Mouse (Mus musculus) heart, embryonic 15.5 days (tissue): Measurements from ENCODE around the gene Polr3c. TPM values are rescaled to one million over a fixed set of nuclear protein-coding genes. Genes with fewer than 3 reads are reported as not detected.

Experiments
- ATAC-seq: fragments of 200-750 bp; cut with Nextera tagmentation; replicated peaks from 2 replicates; pipeline ENCODE4 v1.8.0; 2017; ENCODE audit warnings: low read depth, moderate TSS enrichment; ENCODE audit not compliant: insufficient number of reproducible peaks, insufficient read depth, low FRiP score
- H3K27ac ChIP-seq: fragments of 300-500 bp; sonication (generic); 2 replicates; pipeline ENCODE4 v1.5.1; 2015; ENCODE audit warnings: mild to moderate bottlenecking, inconsistent platforms
- H3K27me3 ChIP-seq: fragments of 300-500 bp; sonication (generic); 2 replicates; pipeline ENCODE4 v1.6.1; 2015; ENCODE audit warnings: inconsistent platforms
- H3K36me3 ChIP-seq: fragments of 300-500 bp; sonication (generic); 2 replicates; pipeline ENCODE4 v1.6.1; 2015; ENCODE audit warnings: mild to moderate bottlenecking, inconsistent platforms
- H3K4me1 ChIP-seq: fragments of 300-500 bp; sonication (generic); replicated peaks from 2 replicates; pipeline ENCODE4 v1.6.1; 2015; ENCODE audit warnings: inconsistent platforms
- H3K4me2 ChIP-seq: fragments of 300-500 bp; sonication (generic); 2 replicates; pipeline ENCODE4 v1.6.1; 2015; ENCODE audit warnings: inconsistent platforms, mild to moderate bottlenecking, moderate library complexity
- H3K4me3 ChIP-seq: fragments of 300-500 bp; sonication (generic); 2 replicates; pipeline ENCODE4 v1.5.1; 2015; ENCODE audit warnings: mild to moderate bottlenecking, inconsistent platforms
- H3K9ac ChIP-seq: fragments of 300-500 bp; sonication (generic); 2 replicates; pipeline ENCODE4 v1.6.1; 2015; ENCODE audit warnings: mild to moderate bottlenecking, inconsistent platforms
- H3K9me3 ChIP-seq: fragments of 300-500 bp; sonication (generic); replicated peaks from 2 replicates; pipeline ENCODE4 v1.6.1; 2016; ENCODE audit warnings: inconsistent platforms
- WGBS: fragments of 180-500 bp; shearing (Covaris S2); methylation state at CpG from one replicate; pipeline ENCODE4 v1.1.7; 2015; ENCODE audit warnings: mixed read lengths; 5-methylcytosine and 5-hydroxymethylcytosine counted together
- polyA plus RNA-seq: library from polyadenylated mRNA; unstranded; fragments of >200 nt; fragmentation: Nextera tagmentation; extraction: Ambion mirVana; gene quantifications from 2 replicates; pipeline ENCODE4 v1.2.1, GENCODE M21; 2015

The Polr3c gene
- polyA plus RNA-seq, 1 experiment from 2014 or later, result 23.6 TPM

- Histone ChIP-seq H3K4me2 (peak within 1 kb of the TSS; percentile 98), H3K27ac (no peak within 1 kb of the TSS), H3K4me1 (peaks cover 7% of the 10 kb centered on the region), H3K36me3 (peaks cover 53% of the 10 kb centered on the region), H3K9me3 (no peaks in the 10 kb centered on the region), H3K4me3 (peak within 1 kb of the TSS; percentile 60), H3K27me3 (no peaks in the 10 kb centered on the region), H3K9ac (peak within 1 kb of the TSS; percentile 83)
- ATAC-seq, result peak; percentile 84
- WGBS, result 5% methylated on average over 42 of the region's 42 CpGs
These were observed 19.3 kb downstream of the Polr3c start, which contains the start of gene Nudt17 for GRCm38 (mm10) chr3:96707903-96708683. Gene Nudt17 (minus strand): TSS chr3:96708562.

DNA sequence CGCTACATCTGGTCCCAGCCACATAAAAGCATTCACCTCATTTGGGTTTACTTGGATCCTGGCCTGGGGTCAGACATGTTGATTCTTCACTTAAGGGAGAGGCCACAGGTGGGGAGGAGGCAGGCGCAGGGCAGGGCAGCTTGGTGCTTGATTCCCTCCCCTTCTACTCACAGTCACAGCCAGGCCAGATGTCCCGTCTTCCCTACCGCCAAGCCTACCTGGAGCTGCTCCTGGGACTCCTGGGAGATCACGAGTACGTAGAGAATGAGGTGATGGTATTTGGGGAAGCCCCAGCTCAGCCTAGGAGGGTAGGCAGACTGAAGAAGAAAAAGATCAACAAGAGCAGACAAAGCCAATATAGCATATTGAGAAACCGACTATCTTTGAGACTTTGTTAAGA lies 20.4 kb downstream of the Polr3c start:
- Histone ChIP-seq H3K9me3 (no peaks in the 10 kb centered on the region), H3K4me2 (no peak overlapping the region), H3K27me3 (no peaks in the 10 kb centered on the region), H3K36me3 (peaks cover 49% of the 10 kb centered on the region), H3K27ac (no peak overlapping the region), H3K4me3 (no peak overlapping the region), H3K9ac (no peak overlapping the region), H3K4me1 (peaks cover 7% of the 10 kb centered on the region)
- no peak for ATAC-seq
- WGBS, result 58% methylated on average over 7 of the region's 7 CpGs

DNA sequence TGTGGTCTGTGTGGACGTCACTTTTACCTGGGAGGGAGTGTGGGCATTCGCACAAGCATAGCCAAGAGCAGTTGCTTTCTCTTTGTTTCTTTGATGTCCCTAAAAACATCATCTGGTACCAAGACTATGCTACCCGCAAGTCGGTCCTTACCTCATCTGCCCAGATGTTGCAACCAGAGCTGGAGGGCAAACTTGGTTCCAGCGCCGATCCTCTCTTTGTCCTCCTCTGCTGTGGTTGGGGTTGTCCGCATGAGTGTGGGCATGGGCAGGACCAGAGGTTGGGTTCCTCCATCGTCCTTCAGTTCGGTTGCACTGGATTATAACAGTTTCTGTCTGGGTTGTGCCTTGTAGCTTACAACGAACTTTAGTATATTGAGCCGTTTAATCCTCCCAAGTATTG lies 21.2 kb downstream of the Polr3c start:
- ATAC-seq, result no peak
- 85% methylated on average over 11 of the region's 11 CpGs for WGBS
- Histone ChIP-seq H3K9ac (no peak overlapping the region), H3K36me3 (peaks cover 49% of the 10 kb centered on the region), H3K4me1 (peaks cover 7% of the 10 kb centered on the region), H3K9me3 (no peaks in the 10 kb centered on the region), H3K27ac (no peak overlapping the region), H3K4me3 (no peak overlapping the region), H3K4me2 (no peak overlapping the region), H3K27me3 (no peaks in the 10 kb centered on the region)

DNA sequence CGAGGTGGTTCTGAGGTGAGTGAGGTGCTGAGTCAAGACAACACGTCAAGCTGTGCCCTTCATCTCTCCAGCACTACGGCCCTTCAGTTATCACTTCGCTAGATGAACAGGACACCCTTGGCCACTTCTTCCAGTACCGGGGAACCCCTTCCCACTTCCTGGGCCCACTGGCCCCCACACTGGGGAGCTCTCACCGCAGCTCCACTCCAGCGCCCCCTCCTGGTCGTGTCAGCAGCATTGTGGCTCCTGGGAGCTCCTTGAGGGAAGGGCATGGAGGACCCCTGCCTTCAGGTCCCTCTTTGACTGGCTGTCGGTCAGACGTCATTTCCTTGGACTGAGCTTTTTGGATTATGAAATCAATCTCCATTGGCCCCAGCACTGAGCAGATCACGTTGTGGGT lies 22.6 kb downstream of the Polr3c start:
- ATAC-seq, result no peak
- Histone ChIP-seq H3K27ac (no peak overlapping the region), H3K4me1 (peaks cover 7% of the 10 kb centered on the region), H3K4me2 (no peak overlapping the region), H3K27me3 (no peaks in the 10 kb centered on the region), H3K9ac (no peak overlapping the region), H3K4me3 (no peak overlapping the region), H3K9me3 (no peaks in the 10 kb centered on the region), H3K36me3 (peaks cover 51% of the 10 kb centered on the region)
- WGBS, result 63% methylated on average over 11 of the region's 11 CpGs

- H3K4me2 ChIP-seq, result no peak overlapping the region
- no peak overlapping the region for H3K9ac ChIP-seq
- no peak overlapping the region for H3K27ac ChIP-seq
- H3K4me1 ChIP-seq, result peaks cover 11% of the 10 kb centered on the region
- no peaks in the 10 kb centered on the region for H3K27me3 ChIP-seq
- no peaks in the 10 kb centered on the region for H3K9me3 ChIP-seq
- no peak for ATAC-seq
- H3K36me3 ChIP-seq, result peaks cover 55% of the 10 kb centered on the region
- no peak overlapping the region for H3K4me3 ChIP-seq
- 83% methylated on average over 4 of the region's 4 CpGs for WGBS
These were observed 26.4 kb downstream of the Polr3c start for GRCm38 (mm10) chr3:96701003-96701402.

DNA sequence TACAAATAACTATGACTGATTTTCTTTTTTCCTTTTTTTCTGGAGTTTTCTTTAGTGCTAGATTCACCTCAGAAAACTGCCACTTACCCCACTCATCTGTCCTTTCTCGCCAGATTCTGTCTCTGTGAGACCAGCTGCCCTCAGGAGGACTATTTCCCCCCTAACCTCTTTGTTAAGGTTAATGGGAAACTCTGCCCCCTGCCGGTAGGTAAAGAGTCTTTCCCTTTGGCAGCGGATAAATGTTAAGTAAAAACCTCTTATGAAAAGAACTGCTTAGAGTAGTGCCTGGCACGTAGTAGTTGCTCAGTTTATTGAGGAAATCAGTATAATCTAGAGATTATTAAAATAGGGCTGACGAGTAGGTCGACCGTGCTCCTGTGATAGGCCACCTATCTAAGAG lies 27.1 kb downstream of the Polr3c start:
- Histone ChIP-seq H3K36me3 (peaks cover 53% of the 10 kb centered on the region), H3K4me3 (no peak overlapping the region), H3K9ac (no peak overlapping the region), H3K4me2 (no peak overlapping the region), H3K27ac (no peak overlapping the region), H3K27me3 (no peaks in the 10 kb centered on the region), H3K9me3 (no peaks in the 10 kb centered on the region), H3K4me1 (peaks cover 17% of the 10 kb centered on the region)
- 56% methylated on average over 7 of the region's 7 CpGs for WGBS
- no peak for ATAC-seq

- WGBS, result 50% methylated on average over 19 of the region's 19 CpGs
- H3K4me1 ChIP-seq, result peaks cover 25% of the 10 kb centered on the region
- no peaks in the 10 kb centered on the region for H3K27me3 ChIP-seq
- no peak overlapping the region for H3K4me2 ChIP-seq
- ATAC-seq, result no peak
- peaks cover 41% of the 10 kb centered on the region for H3K36me3 ChIP-seq
- H3K4me3 ChIP-seq, result no peak overlapping the region
- H3K9ac ChIP-seq, result no peak overlapping the region
- no peak overlapping the region for H3K27ac ChIP-seq
- H3K9me3 ChIP-seq, result no peaks in the 10 kb centered on the region
These were observed 28.3 kb downstream of the Polr3c start for GRCm38 (mm10) chr3:96698993-96699690.

GRCm38 (mm10) chr3:96696766-96697732 lies 30.4 kb downstream of the Polr3c start:
- Histone ChIP-seq H3K4me1 (peaks cover 28% of the 10 kb centered on the region), H3K27me3 (no peaks in the 10 kb centered on the region), H3K36me3 (peaks cover 25% of the 10 kb centered on the region), H3K4me2 (peak overlapping the region; percentile 84), H3K9ac (peak overlapping the region; percentile 80), H3K9me3 (no peaks in the 10 kb centered on the region), H3K4me3 (peak overlapping the region; percentile 78), H3K27ac (peak overlapping the region; percentile 94)
- ATAC-seq, result peak; percentile 95
- WGBS, result under 1% methylated on average over 74 of the region's 85 CpGs

DNA sequence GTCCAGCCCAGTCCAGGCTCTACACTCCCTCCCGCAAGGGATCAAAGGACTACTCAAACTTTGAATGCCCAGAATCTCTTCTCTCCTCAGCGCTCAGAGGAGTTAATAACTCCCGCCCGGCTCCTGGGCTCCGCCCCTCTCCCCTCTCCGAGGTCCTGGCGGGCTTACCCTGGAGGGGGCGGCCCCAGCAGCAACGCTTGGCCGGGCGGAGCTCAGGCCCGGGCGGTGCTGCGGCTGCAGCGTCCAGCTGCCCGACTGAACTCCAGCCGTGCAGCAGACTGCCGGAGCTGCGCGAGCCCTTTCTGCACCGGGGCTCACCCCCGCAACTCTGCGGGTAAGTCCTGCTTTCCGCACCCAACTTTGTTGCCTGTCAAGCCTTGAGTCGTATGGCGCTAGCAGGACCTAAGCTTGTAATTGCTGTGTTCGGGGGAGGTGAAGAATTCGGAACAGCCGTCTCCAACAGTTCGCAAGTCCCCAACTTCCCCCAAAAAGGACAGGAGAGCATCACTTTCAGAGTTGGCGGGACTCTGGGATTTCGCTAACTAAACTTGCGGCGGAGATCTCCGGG lies 31.1 kb downstream of the Polr3c start, which contains the start of gene Pias3:
TSS of gene Pias3 (plus strand) at position 187 of the 568 bp plus-strand sequence.
- Histone ChIP-seq H3K9ac (peak within 1 kb of the TSS; percentile 80), H3K27ac (peak within 1 kb of the TSS; percentile 94), H3K36me3 (peaks cover 17% of the 10 kb centered on the region), H3K27me3 (no peaks in the 10 kb centered on the region), H3K4me1 (peaks cover 28% of the 10 kb centered on the region), H3K4me2 (peak within 1 kb of the TSS; percentile 84), H3K4me3 (peak within 1 kb of the TSS; percentile 78), H3K9me3 (no peaks in the 10 kb centered on the region)
- WGBS, result 0% methylated on average over 35 of the region's 35 CpGs
- ATAC-seq, result peak; percentile 87

GRCm38 (mm10) chr3:96693579-96693978 lies 33.8 kb downstream of the Polr3c start:
- Histone ChIP-seq H3K4me1 (peaks cover 28% of the 10 kb centered on the region), H3K36me3 (no peaks in the 10 kb centered on the region), H3K9ac (no peak overlapping the region), H3K4me3 (no peak overlapping the region), H3K27ac (no peak overlapping the region), H3K4me2 (no peak overlapping the region), H3K27me3 (no peaks in the 10 kb centered on the region), H3K9me3 (no peaks in the 10 kb centered on the region)
- WGBS, result 74% methylated on average over 1 of the region's 1 CpGs
- ATAC-seq, result no peak
